Mouse (Mus musculus) midbrain, embryonic 11.5 days (tissue): ENCODE results near the gene Islr. TPM values are rescaled to one million over a fixed set of nuclear protein-coding genes. Genes with fewer than 3 reads are reported as not detected.

Experiments used
- ATAC-seq: fragments of 200-750 bp; cut with Nextera tagmentation; 2 replicates; pipeline ENCODE4 v1.8.0; 2017; ENCODE audit warnings: moderate TSS enrichment, moderate library complexity; ENCODE audit not compliant: low FRiP score
- DNase-seq: peaks from one replicate; pipeline ENCODE4 v3.0.0; 2015; ENCODE audit warnings: low spot score; ENCODE audit errors: missing footprints
- H3K27ac ChIP-seq: fragments of 300-500 bp; sonication (generic); 2 replicates; pipeline ENCODE4 v1.5.1; 2014; ENCODE audit warnings: low read depth, low read length
- H3K27me3 ChIP-seq: fragments of 300-500 bp; sonication (generic); 2 replicates; pipeline ENCODE4 v1.6.1; 2014; ENCODE audit warnings: mild to moderate bottlenecking, low read length, moderate library complexity, mixed read lengths; ENCODE audit not compliant: control insufficient read depth, insufficient read depth
- H3K36me3 ChIP-seq: fragments of 300-500 bp; sonication (generic); 2 replicates; pipeline ENCODE4 v1.6.1; 2014; ENCODE audit warnings: mild to moderate bottlenecking, low read length, moderate library complexity, mixed read lengths; ENCODE audit not compliant: control insufficient read depth, insufficient read depth
- H3K4me1 ChIP-seq: fragments of 300-500 bp; sonication (generic); 2 replicates; pipeline ENCODE4 v1.6.1; 2014; ENCODE audit warnings: low read length; ENCODE audit not compliant: control insufficient read depth, insufficient read depth
- H3K4me2 ChIP-seq: fragments of 300-500 bp; sonication (generic); 2 replicates; pipeline ENCODE4 v1.6.1; 2014; ENCODE audit warnings: mild to moderate bottlenecking, moderate library complexity
- H3K4me3 ChIP-seq: fragments of 300-500 bp; sonication (generic); 2 replicates; pipeline ENCODE4 v1.5.1; 2014; ENCODE audit warnings: low read depth, low read length
- H3K9ac ChIP-seq: fragments of 300-500 bp; sonication (generic); 2 replicates; pipeline ENCODE4 v1.6.1; 2014; ENCODE audit warnings: low read length
- H3K9me3 ChIP-seq: fragments of 300-500 bp; sonication (generic); 2 replicates; pipeline ENCODE4 v1.6.1; 2016; ENCODE audit warnings: low read length; ENCODE audit not compliant: control insufficient read depth
- WGBS: fragments of 180-500 bp; shearing (Covaris S2); extraction: QIAGEN DNeasy Blood & Tissue Kit; methylation state at CpG from one replicate; pipeline ENCODE4 v1.1.7; 2014; 5-methylcytosine and 5-hydroxymethylcytosine counted together
- polyA plus RNA-seq: library from polyadenylated mRNA; unstranded; fragments of >200 nt; fragmentation: Nextera tagmentation; extraction: Ambion mirVana; gene quantifications from 2 replicates; pipeline ENCODE4 v1.2.1, GENCODE M21; 2014

Islr gene
- polyA plus RNA-seq, 1 experiment from 2014 or later, result 13.9 TPM

DNA sequence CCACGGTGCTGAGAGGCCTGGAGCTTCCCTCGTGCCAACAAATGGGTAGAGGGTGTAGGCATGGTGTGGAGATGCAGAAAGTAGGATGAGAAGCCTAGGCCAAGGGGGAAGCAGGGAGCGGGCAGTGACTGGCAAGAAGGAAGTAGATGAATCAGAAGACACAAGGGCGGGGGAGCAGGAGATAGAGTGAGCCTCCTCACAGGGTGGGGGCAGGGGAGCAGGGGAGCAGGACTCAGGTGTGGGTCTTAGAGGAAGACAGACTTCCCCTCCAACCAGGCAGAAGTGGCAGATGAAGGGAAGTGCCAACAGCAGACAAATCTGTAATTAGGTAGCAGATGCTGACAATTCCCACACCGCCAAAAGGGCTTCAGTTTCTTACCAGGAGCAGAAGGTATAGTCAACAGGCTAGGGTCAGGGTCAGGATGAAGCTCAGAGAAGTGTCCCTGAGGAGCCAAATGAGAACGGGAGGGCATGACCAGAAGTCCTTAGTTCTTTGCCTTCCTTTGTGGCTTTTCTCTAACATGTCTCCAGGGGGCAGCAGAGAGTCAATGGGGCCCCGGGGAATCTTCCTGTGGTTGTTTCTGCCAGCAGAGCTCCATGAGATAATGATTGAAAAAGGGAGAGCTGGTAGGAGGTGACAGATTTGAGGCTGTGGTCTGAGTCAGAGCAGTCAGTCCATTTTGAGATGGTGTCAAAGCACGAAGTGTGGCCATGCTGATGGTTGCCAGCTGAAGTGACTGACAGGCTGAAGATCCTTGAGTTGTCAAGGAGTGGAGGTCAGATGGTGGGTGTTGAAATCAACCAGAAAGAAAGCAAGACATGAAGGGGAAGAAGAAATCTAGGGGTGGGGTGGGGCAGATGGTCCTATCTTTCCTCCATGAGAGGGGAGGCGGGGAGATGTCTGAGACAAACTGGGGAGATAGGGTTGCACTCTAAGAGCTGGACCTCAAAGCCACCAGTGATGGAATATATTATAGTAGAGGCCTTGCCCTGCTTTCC lies 22.1 kb upstream of the Islr start:
- Histone ChIP-seq H3K27ac (no peak overlapping the region), H3K4me1 (no peaks in the 10 kb centered on the region), H3K4me2 (no peak overlapping the region), H3K27me3 (no peaks in the 10 kb centered on the region), H3K9me3 (no peaks in the 10 kb centered on the region), H3K9ac (no peak overlapping the region), H3K36me3 (0 out of 2 replicates have a peak, but pooled peaks cover 4% of the 10 kb centered on the region), H3K4me3 (no peak overlapping the region)
- ATAC-seq (no peak), DNase-seq (peak; percentile 87)
- WGBS, result 67% methylated on average over 9 of the region's 9 CpGs

DNA sequence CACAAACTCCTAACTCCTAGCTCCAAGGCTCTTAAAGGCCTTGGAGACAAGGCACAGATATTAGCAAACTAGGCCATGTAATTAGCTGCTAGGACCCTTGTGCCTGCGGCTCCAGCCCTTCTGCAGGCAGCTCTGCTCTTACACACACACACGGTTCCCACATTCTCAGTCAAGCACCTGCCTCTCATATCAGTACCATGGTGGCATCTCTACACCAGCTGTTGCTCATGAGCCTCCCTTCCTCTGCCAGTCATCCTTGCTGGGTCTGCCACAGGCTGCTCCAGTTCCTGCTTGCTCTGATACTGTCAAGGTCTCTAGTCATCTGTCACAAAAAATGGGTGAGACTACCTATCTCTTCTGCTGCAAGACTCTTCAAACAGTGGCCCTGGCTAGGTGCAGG lies 20.2 kb upstream of the Islr start:
- Histone ChIP-seq H3K4me3 (no peak overlapping the region), H3K9me3 (no peaks in the 10 kb centered on the region), H3K27me3 (no peaks in the 10 kb centered on the region), H3K4me2 (no peak overlapping the region), H3K9ac (no peak overlapping the region), H3K36me3 (0 out of 2 replicates have a peak, but pooled peaks cover 4% of the 10 kb centered on the region), H3K4me1 (no peaks in the 10 kb centered on the region), H3K27ac (no peak overlapping the region)
- 94% methylated on average over 2 of the region's 2 CpGs for WGBS
- ATAC-seq (no peak), DNase-seq (no peak)

DNA sequence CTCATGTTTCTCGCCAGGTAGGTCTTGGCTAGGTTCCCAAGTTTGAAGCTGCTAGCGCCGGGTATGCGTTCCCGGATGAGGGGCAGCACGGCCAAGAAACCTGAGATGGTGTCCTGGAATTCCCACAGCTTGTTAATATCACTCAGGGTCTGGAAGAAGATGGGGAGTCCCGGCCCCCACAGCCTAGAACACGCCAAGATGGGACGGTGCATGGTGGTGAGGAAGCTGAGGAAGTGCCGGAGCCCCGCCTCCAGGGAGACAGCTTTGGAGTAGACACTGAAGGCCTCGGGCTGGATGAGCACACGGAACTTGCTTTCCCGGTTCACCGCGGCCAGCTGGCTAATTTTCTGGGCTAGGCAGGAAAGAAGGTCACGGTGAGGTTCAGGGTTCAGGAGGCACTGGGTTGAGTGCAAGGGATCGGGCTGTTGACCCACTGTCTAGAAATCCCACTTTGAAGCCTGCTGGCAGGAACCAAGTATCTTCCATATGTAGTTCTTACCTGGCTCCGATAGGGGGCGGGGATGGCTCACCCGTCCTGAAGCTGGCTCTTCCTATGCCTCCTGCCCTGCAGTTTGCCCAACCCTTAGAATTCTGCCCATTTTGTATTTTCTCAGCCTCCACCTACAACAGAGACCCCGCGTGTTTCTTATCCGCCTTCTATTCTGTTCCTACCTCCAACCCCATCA lies 16.3 kb upstream of the Islr start:
- Histone ChIP-seq H3K4me1 (no peaks in the 10 kb centered on the region), H3K27ac (no peak overlapping the region), H3K9ac (no peak overlapping the region), H3K36me3 (no peaks in the 10 kb centered on the region), H3K4me2 (no peak overlapping the region), H3K4me3 (no peak overlapping the region), H3K9me3 (no peaks in the 10 kb centered on the region), H3K27me3 (no peaks in the 10 kb centered on the region)
- DNase-seq, result peak; percentile 90
- WGBS, result 73% methylated on average over 24 of the region's 24 CpGs
- ATAC-seq, result no peak

DNA sequence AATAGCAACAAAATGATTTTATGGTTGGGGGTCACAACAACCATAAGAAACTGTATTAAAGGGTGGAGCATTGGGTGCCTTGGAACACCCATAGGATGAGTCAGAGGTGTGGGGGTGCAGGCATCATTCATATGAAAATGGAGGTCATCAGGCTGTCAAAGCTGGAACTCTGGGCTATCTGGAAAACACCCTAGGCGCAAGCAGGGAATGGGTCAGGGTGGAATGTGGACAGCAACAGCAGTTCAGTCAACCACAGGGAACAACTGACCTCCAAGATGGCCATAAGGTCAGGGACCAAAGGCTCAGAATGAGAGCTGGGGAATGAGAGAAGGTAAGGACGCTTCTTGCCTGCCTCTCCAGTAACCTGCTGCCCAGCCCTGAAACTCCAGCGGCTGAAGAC lies 14.4 kb upstream of the Islr start:
- H3K4me2 ChIP-seq, result no peak overlapping the region
- no peak overlapping the region for H3K4me3 ChIP-seq
- DNase-seq (peak; percentile 49), ATAC-seq (no peak)
- H3K27ac ChIP-seq, result no peak overlapping the region
- no peaks in the 10 kb centered on the region; the same call in 1 of the 2 replicates for H3K4me1 ChIP-seq
- no peaks in the 10 kb centered on the region for H3K36me3 ChIP-seq
- whole genome bisulfite sequencing, result 91% methylated on average over 3 of the region's 3 CpGs
- H3K9me3 ChIP-seq, result no peaks in the 10 kb centered on the region
- H3K27me3 ChIP-seq, result no peaks in the 10 kb centered on the region
- no peak overlapping the region for H3K9ac ChIP-seq

DNA sequence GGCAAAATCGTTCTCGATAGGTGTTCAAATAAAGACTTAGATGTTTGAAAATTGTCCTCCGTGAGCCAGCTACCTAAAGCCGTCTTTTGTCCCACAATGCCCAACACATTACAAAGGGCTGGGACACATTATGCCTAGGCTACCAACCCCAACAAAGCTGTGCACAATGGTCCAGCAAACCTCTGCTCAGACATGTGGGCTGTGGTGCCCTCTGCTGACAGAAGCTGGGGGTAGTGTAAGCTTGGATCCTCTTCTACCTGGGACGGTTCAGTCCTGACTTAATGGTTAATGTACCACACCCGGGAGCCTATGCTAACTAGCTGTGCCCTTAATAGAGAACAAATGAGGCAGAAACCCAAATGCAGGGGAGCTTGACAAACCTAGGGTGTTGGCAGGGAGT lies 12.3 kb upstream of the Islr start:
- WGBS, result 45% methylated on average over 6 of the region's 6 CpGs
- H3K27me3 ChIP-seq, result no peaks in the 10 kb centered on the region

DNA sequence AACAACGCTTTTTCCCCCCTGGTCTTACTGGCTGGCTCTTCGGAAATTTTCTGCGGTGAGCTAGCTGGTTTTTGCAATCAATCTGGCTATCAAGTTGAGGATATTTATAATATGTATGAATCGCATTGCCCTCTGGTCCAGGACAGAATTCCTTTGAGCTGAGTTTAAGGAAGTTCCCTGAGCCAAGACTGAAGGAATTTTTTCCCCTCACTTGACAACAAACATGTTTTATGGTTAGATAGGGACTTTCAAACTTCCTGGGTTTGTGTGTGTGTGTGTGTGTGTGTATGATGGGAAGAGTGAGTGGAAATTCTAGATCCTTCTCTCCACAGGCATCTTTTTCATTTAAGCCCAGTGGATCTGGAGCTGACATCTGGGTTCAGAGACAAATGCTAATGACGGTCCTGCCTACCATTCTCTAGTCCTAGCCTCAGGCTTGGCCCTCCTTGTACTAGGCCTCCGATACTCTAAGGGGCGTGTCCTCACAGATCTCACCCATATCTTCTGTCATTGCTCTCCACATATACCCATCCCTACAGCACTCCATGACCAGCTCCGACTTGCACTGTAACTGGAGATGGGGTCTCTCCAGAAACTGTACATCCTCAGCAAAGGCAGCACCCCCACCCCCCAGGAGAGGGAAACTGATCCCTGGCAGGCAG lies 10.5 kb upstream of the Islr start:
- no peaks in the 10 kb centered on the region for H3K36me3 ChIP-seq
- no peak overlapping the region for H3K9ac ChIP-seq
- H3K27me3 ChIP-seq, result no peaks in the 10 kb centered on the region
- ATAC-seq, result no peak
- DNase-seq, result no peak
- 66% methylated on average over 8 of the region's 8 CpGs for whole genome bisulfite sequencing
- no peak overlapping the region for H3K4me3 ChIP-seq
- no peaks in the 10 kb centered on the region for H3K9me3 ChIP-seq
- H3K27ac ChIP-seq, result no peak overlapping the region
- no peaks in the 10 kb centered on the region; the same call in 1 of the 2 replicates for H3K4me1 ChIP-seq
- H3K4me2 ChIP-seq, result no peak overlapping the region

More for the DNA sequence above, 12.3 kb upstream of the Islr start:
- Histone ChIP-seq H3K27ac (no peak overlapping the region), H3K4me3 (no peak overlapping the region), H3K36me3 (no peaks in the 10 kb centered on the region), H3K4me2 (no peak overlapping the region), H3K4me1 (no peaks in the 10 kb centered on the region; the same call in 1 of the 2 replicates), H3K9me3 (no peaks in the 10 kb centered on the region), H3K9ac (no peak overlapping the region)
- peak; percentile 62; the same call in 1 of the 2 replicates for ATAC-seq
- DNase-seq, result peak; percentile 90

DNA sequence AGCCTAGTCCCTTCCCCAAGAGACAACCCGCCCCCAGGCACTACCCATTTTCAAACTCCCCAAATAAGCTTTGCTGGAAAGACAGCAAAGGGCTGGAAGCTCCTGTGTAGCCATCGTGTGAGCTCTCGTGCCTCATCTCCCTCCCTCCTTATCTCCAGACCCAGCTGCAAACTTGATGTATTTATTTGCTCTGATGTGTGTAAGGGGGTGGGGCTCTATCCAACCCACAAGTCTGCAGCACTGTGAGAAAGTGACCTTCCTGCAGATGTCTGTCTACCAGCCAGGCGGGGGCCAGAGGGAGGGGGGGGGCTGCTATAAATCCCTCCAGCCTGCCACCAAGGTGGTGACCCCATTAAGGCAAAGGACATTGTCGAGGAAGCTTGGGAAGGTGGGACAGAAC lies 9.8 kb upstream of the Islr start:
- H3K4me3 ChIP-seq, result no peak overlapping the region
- no peaks in the 10 kb centered on the region for H3K27me3 ChIP-seq
- ATAC-seq, result no peak
- 35% methylated on average over 5 of the region's 5 CpGs for WGBS
- H3K4me1 ChIP-seq, result no peaks in the 10 kb centered on the region; the same call in 1 of the 2 replicates
- no peak for DNase-seq
- H3K9ac ChIP-seq, result no peak overlapping the region
- H3K9me3 ChIP-seq, result no peaks in the 10 kb centered on the region
- H3K36me3 ChIP-seq, result no peaks in the 10 kb centered on the region
- H3K4me2 ChIP-seq, result no peak overlapping the region
- no peak overlapping the region for H3K27ac ChIP-seq

DNA sequence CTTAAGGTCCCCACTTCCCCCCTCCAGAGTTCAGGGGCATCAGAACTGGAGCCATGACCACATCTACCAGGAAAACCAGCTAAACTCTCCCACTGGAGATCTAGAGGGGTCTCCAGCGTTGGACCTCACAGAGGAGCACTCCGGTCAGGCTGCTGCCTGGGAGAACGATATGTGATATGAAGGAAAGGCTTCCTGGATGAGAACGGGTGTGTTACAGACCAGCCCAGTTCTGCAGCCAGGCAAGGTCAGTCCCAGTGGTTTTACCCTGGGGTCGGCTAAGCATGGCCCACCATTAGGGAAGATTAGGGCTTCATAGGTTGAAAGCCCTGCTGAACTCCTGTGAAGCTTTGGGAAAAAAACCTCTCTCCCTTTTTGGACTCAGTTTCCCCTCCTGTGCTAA lies 9.3 kb upstream of the Islr start:
- Histone ChIP-seq H3K27ac (no peak overlapping the region), H3K4me1 (no peaks in the 10 kb centered on the region; the same call in 1 of the 2 replicates), H3K9me3 (no peaks in the 10 kb centered on the region), H3K27me3 (no peaks in the 10 kb centered on the region), H3K4me2 (no peak overlapping the region), H3K9ac (no peak overlapping the region), H3K4me3 (no peak overlapping the region), H3K36me3 (no peaks in the 10 kb centered on the region)
- DNase-seq (no peak), ATAC-seq (no peak)
- 69% methylated on average over 5 of the region's 5 CpGs for WGBS
